Mouse (Mus musculus): ENCODE results near the gene Tff2. TPM values are rescaled to one million over a fixed set of nuclear protein-coding genes. Genes with fewer than 3 reads are reported as not detected.

The Tff2 gene
- polyA plus RNA-seq, 1 experiment = 0.43 TPM

DNA sequence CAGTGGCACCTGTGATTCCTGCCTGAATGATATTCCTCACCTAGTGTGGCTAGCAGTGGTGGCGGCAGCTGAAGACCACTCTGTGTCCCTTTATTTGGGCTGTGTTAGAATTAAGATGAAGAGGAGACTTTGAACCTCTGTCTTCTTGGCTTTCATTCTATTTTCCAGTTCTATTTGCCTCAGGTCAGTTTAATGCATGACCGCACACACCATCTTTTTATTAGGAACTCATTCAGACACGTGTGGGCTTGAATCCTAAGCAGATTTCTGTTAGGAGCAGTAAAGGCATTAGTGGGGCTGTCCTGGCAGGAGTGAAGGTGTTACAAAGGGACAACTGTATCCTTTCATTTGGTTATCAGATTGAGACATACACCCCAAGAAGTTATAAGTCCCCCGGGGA lies 16.2 kb upstream of the Tff2 start:
- no peak overlapping the region for H3K27ac ChIP-seq (ENCODE audit: control insufficient read depth, insufficient read depth, low read depth, low read length)
- H3K27me3 ChIP-seq (ENCODE audit: control insufficient read depth, insufficient read depth, low read length) = no peaks in the 10 kb centered on the region
- TF ChIP-seq POLR2A (IDR thresholded peaks at IDR 0.05; ENCODE audit: control insufficient read depth, low read depth, low read length) (no peak), CTCF (IDR thresholded peaks at IDR 0.05; ENCODE audit: control insufficient read depth, insufficient read depth, insufficient replicate concordance, low read depth, low read length) (no peak)
- H3K4me3 ChIP-seq (ENCODE audit: control insufficient read depth, low read depth, low read length) = no peak overlapping the region
- H3K4me1 ChIP-seq (ENCODE audit: control insufficient read depth, insufficient read depth, low read length) = no peaks in the 10 kb centered on the region
- no peaks in the 10 kb centered on the region for H3K36me3 ChIP-seq (ENCODE audit: control insufficient read depth, insufficient read depth, low read length)

DNA sequence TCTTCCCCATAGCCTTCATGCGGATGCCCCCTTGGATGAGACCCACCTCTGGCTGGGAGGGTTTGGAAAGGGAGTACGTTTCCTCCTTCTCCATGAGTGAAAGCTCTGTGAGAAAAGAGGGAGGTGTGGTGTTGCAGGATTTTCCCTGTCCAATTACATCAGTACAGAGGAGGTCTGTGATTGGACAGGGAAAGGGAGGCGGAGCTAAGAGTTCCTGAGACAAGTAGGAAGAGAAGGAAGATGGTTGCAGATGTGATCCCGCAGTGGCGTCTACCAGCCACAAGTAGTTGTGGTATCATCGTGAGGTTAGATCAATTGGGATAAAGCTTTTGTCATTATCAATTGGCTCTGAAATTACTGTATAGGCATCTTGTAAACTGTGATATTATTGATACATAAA lies 13.8 kb upstream of the Tff2 start:
- Histone ChIP-seq H3K4me3 (ENCODE audit: control insufficient read depth, low read depth, low read length) (no peak overlapping the region), H3K36me3 (ENCODE audit: control insufficient read depth, insufficient read depth, low read length) (no peaks in the 10 kb centered on the region), H3K27ac (ENCODE audit: control insufficient read depth, insufficient read depth, low read depth, low read length) (no peak overlapping the region), H3K27me3 (ENCODE audit: control insufficient read depth, insufficient read depth, low read length) (no peaks in the 10 kb centered on the region), H3K4me1 (ENCODE audit: control insufficient read depth, insufficient read depth, low read length) (no peaks in the 10 kb centered on the region)
- no peak for TF ChIP-seq CTCF (IDR thresholded peaks at IDR 0.05; ENCODE audit: control insufficient read depth, insufficient read depth, insufficient replicate concordance, low read depth, low read length)
- TF ChIP-seq POLR2A (IDR thresholded peaks at IDR 0.05; ENCODE audit: control insufficient read depth, low read depth, low read length) = no peak

DNA sequence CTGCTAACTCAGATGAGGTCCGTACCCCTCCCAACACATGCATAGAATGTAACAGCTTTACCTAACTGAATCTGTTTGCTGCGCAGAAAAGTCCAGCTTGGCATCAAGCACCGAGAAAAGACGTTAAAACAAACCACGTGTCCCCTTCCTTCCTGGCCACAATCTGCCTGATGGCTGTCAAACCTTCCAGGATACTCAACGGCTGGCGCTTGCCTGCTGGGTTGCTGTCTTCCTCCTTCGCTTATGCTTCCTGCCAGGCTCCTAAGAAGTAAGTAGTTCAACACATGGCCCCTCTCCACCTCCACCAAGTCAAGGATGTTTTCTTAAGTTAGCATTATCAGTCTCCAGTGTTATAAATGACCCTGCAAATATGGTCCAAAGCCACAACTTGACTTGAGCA lies 9.7 kb upstream of the Tff2 start:
- TF ChIP-seq POLR2A (IDR thresholded peaks at IDR 0.05; ENCODE audit: control insufficient read depth, low read depth, low read length) = no peak
- no peak for TF ChIP-seq CTCF (IDR thresholded peaks at IDR 0.05; ENCODE audit: control insufficient read depth, insufficient read depth, insufficient replicate concordance, low read depth, low read length)
- H3K36me3 ChIP-seq (ENCODE audit: control insufficient read depth, insufficient read depth, low read length) = no peaks in the 10 kb centered on the region

DNA sequence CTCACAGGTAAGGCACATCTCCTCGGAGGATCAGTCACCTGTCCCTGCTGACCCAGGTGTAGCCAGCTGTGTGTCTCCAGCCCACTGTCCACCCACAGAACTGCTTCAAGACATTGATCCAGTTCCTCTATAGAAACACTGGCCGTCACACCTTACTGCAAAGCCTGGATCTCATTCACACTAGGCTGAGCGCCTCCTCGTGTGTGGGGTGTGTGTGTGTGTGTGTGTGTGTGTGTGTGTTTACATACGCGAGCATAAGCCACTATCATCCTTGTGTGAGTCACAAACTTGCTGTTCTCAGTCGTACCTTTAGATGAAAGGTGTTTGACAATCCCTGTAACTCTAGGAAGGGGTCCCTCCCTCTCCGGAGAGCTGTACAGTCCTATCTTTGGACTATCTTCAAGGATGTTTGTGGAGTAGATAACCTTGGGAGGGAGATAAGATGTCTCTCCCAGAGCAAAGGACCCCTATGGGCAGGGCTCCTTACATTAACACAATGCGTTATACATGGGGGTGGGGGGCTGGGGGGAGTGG lies 9.0 kb upstream of the Tff2 start:
- TF ChIP-seq POLR2A (IDR thresholded peaks at IDR 0.05; ENCODE audit: control insufficient read depth, low read depth, low read length) (no peak), CTCF (IDR thresholded peaks at IDR 0.05; ENCODE audit: control insufficient read depth, insufficient read depth, insufficient replicate concordance, low read depth, low read length) (no peak)
- Histone ChIP-seq H3K36me3 (ENCODE audit: control insufficient read depth, insufficient read depth, low read length) (no peaks in the 10 kb centered on the region), H3K4me1 (ENCODE audit: control insufficient read depth, insufficient read depth, low read length) (no peaks in the 10 kb centered on the region), H3K27me3 (ENCODE audit: control insufficient read depth, insufficient read depth, low read length) (no peaks in the 10 kb centered on the region), H3K4me3 (ENCODE audit: control insufficient read depth, low read depth, low read length) (no peak overlapping the region), H3K27ac (ENCODE audit: control insufficient read depth, insufficient read depth, low read depth, low read length) (no peak overlapping the region)

More for the DNA sequence above, 9.7 kb upstream of the Tff2 start:
- H3K4me1 ChIP-seq (ENCODE audit: control insufficient read depth, insufficient read depth, low read length) = no peaks in the 10 kb centered on the region
- H3K27ac ChIP-seq (ENCODE audit: control insufficient read depth, insufficient read depth, low read depth, low read length) = no peak overlapping the region
- no peak overlapping the region for H3K4me3 ChIP-seq (ENCODE audit: control insufficient read depth, low read depth, low read length)
- no peaks in the 10 kb centered on the region for H3K27me3 ChIP-seq (ENCODE audit: control insufficient read depth, insufficient read depth, low read length)

DNA sequence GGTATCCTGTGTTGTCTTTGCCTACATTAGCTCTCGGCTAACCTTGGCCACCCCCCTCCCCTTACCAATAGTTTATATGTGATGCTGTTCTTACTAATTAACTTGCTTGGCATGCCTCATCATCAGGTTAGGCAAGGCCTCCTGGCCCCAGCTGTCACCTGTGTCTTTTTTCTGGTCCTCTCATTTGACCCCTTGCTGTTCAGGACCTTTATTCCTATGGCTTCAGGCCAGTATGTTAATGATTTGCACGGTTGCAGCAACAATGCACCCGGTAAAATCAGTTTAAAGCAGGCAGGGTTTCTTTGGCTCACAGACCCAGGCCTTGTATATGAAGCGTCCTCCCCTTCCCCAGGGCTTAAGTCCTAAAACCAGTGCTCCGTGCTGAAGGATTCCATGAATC lies 8.4 kb upstream of the Tff2 start:
- no peak overlapping the region for H3K4me3 ChIP-seq (ENCODE audit: control insufficient read depth, low read depth, low read length)
- H3K27ac ChIP-seq (ENCODE audit: control insufficient read depth, insufficient read depth, low read depth, low read length) = no peak overlapping the region
- H3K36me3 ChIP-seq (ENCODE audit: control insufficient read depth, insufficient read depth, low read length) = no peaks in the 10 kb centered on the region
- no peaks in the 10 kb centered on the region for H3K27me3 ChIP-seq (ENCODE audit: control insufficient read depth, insufficient read depth, low read length)
- H3K4me1 ChIP-seq (ENCODE audit: control insufficient read depth, insufficient read depth, low read length) = no peaks in the 10 kb centered on the region
- TF ChIP-seq POLR2A (IDR thresholded peaks at IDR 0.05; ENCODE audit: control insufficient read depth, low read depth, low read length) (no peak), CTCF (IDR thresholded peaks at IDR 0.05; ENCODE audit: control insufficient read depth, insufficient read depth, insufficient replicate concordance, low read depth, low read length) (no peak)

DNA sequence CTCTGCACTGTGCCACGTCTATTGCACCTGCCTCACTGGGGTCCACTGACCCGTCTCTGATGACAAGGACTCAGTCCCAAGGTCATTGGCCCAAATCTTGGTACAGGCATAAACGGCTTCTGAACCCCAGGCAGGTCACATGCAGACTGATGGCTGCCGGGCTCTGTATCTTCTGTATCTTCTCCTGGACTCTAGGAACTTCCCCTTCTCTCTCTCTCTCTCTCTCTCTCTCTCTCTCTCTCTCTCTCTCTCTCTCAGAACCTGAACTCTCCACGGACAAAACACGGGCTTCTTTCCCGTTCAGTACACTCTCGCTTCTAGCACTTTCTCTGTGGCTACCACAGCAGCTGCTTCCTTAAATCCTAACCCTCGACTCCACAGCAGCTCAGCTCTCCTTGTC lies 1.9 kb upstream of the Tff2 start:
- no peak overlapping the region for H3K4me3 ChIP-seq (ENCODE audit: control insufficient read depth, low read depth, low read length)
- H3K4me1 ChIP-seq (ENCODE audit: control insufficient read depth, insufficient read depth, low read length) = peaks cover 2% of the 10 kb centered on the region; the same call in 1 of the 2 replicates
- no peaks in the 10 kb centered on the region for H3K36me3 ChIP-seq (ENCODE audit: control insufficient read depth, insufficient read depth, low read length)
- H3K27ac ChIP-seq (ENCODE audit: control insufficient read depth, insufficient read depth, low read depth, low read length) = no peak overlapping the region
- TF ChIP-seq CTCF (IDR thresholded peaks at IDR 0.05; ENCODE audit: control insufficient read depth, insufficient read depth, insufficient replicate concordance, low read depth, low read length) = no peak
- TF ChIP-seq POLR2A (IDR thresholded peaks at IDR 0.05; ENCODE audit: control insufficient read depth, low read depth, low read length) = no peak
- no peaks in the 10 kb centered on the region for H3K27me3 ChIP-seq (ENCODE audit: control insufficient read depth, insufficient read depth, low read length)

DNA sequence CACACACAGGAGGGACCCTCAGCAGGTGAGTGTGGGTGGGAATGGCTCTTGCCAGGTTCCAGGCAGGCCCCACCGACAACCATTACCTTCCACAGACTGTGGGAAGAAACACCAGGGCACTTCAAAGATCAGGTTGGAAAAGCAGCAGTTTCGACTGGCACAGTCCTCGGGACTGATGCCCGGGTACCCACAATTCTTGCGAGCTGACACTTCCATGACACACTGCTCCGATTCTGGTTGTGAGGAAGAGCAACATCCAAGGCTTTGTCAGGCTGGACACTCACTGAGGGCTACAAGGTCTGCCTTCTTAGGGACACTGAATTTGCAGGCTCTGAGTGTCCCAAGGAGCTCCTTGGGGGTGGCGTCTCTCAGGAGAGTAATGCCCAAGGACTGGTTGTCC lies 2.0 kb downstream of the Tff2 start:
- TF ChIP-seq POLR2A (IDR thresholded peaks at IDR 0.05; ENCODE audit: control insufficient read depth, low read depth, low read length) = no peak
- TF ChIP-seq CTCF (IDR thresholded peaks at IDR 0.05; ENCODE audit: control insufficient read depth, insufficient read depth, insufficient replicate concordance, low read depth, low read length) = no peak
- Histone ChIP-seq H3K27me3 (ENCODE audit: control insufficient read depth, insufficient read depth, low read length) (no peaks in the 10 kb centered on the region), H3K36me3 (ENCODE audit: control insufficient read depth, insufficient read depth, low read length) (no peaks in the 10 kb centered on the region), H3K4me1 (ENCODE audit: control insufficient read depth, insufficient read depth, low read length) (peaks cover 2% of the 10 kb centered on the region; the same call in 1 of the 2 replicates), H3K27ac (ENCODE audit: control insufficient read depth, insufficient read depth, low read depth, low read length) (no peak overlapping the region), H3K4me3 (ENCODE audit: control insufficient read depth, low read depth, low read length) (no peak overlapping the region)

DNA sequence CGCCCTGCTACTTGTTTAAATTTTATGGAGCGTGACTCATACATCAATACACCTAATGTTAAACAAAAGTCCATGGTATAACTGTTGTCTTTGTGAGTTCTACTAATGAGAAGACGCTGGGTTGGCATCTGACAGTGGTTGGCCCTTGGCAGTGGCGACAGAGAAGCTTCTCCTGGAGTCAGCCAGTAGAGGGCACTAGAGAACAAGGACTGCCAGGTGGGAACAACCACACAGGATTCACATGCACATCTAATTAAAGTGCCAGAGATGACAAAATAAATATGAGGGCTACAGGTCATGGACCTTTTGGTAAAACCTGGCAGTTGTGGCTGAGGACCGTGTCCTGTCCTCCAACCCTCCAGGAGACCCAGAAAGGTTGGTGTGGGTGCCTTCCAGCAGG lies 5.7 kb downstream of the Tff2 start:
- no peaks in the 10 kb centered on the region for H3K27me3 ChIP-seq (ENCODE audit: control insufficient read depth, insufficient read depth, low read length)
- H3K36me3 ChIP-seq (ENCODE audit: control insufficient read depth, insufficient read depth, low read length) = no peaks in the 10 kb centered on the region
- no peak overlapping the region for H3K27ac ChIP-seq (ENCODE audit: control insufficient read depth, insufficient read depth, low read depth, low read length)
- no peak overlapping the region for H3K4me3 ChIP-seq (ENCODE audit: control insufficient read depth, low read depth, low read length)
- H3K4me1 ChIP-seq (ENCODE audit: control insufficient read depth, insufficient read depth, low read length) = no peaks in the 10 kb centered on the region; the same call in 1 of the 2 replicates
- TF ChIP-seq POLR2A (IDR thresholded peaks at IDR 0.05; ENCODE audit: control insufficient read depth, low read depth, low read length) (no peak), CTCF (IDR thresholded peaks at IDR 0.05; ENCODE audit: control insufficient read depth, insufficient read depth, insufficient replicate concordance, low read depth, low read length) (peak; percentile 71; the same call in 1 of the 2 replicates)

Data from testis, adult 2 months (tissue).